Mouse (Mus musculus) small intestine, adult 2 months (tissue): ENCODE measurements around the gene Ints11. TPM values are rescaled to one million over a fixed set of nuclear protein-coding genes. Genes with fewer than 3 reads are reported as not detected.

ENCODE experiments used
- H3K27ac ChIP-seq: fragments of 200-500 bp; 2 replicates; pipeline ENCODE4 v1.5.1; 2012; ENCODE audit warnings: low read depth, low read length, control low read depth, inconsistent platforms; ENCODE audit not compliant: insufficient read depth
- H3K27me3 ChIP-seq: fragments of 200-500 bp; 2 replicates; pipeline ENCODE4 v1.6.1; 2012; ENCODE audit warnings: mild to moderate bottlenecking, moderate library complexity, low read length, inconsistent platforms; ENCODE audit not compliant: control insufficient read depth, insufficient read depth
- H3K36me3 ChIP-seq: fragments of 200-500 bp; 2 replicates; pipeline ENCODE4 v1.6.1; 2012; ENCODE audit warnings: mild to moderate bottlenecking, low read length, control low read depth, inconsistent platforms; ENCODE audit not compliant: control insufficient read depth, insufficient read depth
- H3K4me1 ChIP-seq: fragments of 200-500 bp; 2 replicates; pipeline ENCODE4 v1.6.1; 2012; ENCODE audit warnings: low read length, inconsistent platforms, mixed read lengths; ENCODE audit not compliant: control insufficient read depth, insufficient read depth, insufficient read length
- H3K4me3 ChIP-seq: fragments of 200-500 bp; 2 replicates; pipeline ENCODE4 v1.5.1; 2012; ENCODE audit warnings: low read depth, mild to moderate bottlenecking, control low read depth, inconsistent platforms, low read length, moderate library complexity
- CTCF ChIP-seq: fragments of 200-500 bp; IDR thresholded peaks from 2 replicates; pipeline ENCODE4 v1.5.1; 2012; ENCODE audit warnings: low read depth, mild to moderate bottlenecking, control low read depth, inconsistent platforms, low read length, moderate library complexity, mixed read lengths; ENCODE audit not compliant: insufficient replicate concordance, insufficient read length; ENCODE audit errors: extremely low read depth
- POLR2A ChIP-seq: fragments of 200-500 bp; IDR thresholded peaks from 2 replicates; pipeline ENCODE4 v1.6.1; 2012; ENCODE audit warnings: low read depth, mild to moderate bottlenecking, control low read depth, inconsistent platforms, low read length, moderate library complexity
- WGBS: fragments of 180-500 bp; shearing (Covaris S2); methylation state at CpG from one replicate; pipeline ENCODE4 v1.1.7; 2018; 5-methylcytosine and 5-hydroxymethylcytosine counted together
- polyA plus RNA-seq: library from polyadenylated mRNA; depleted of rRNA; stranded (reverse); fragments of >200 nt; gene quantifications from 2 replicates; pipeline ENCODE4 v1.2.3, GENCODE M21; 2012

Gene Ints11
- polyA plus RNA-seq, 1 experiment, result 26.0 TPM

DNA sequence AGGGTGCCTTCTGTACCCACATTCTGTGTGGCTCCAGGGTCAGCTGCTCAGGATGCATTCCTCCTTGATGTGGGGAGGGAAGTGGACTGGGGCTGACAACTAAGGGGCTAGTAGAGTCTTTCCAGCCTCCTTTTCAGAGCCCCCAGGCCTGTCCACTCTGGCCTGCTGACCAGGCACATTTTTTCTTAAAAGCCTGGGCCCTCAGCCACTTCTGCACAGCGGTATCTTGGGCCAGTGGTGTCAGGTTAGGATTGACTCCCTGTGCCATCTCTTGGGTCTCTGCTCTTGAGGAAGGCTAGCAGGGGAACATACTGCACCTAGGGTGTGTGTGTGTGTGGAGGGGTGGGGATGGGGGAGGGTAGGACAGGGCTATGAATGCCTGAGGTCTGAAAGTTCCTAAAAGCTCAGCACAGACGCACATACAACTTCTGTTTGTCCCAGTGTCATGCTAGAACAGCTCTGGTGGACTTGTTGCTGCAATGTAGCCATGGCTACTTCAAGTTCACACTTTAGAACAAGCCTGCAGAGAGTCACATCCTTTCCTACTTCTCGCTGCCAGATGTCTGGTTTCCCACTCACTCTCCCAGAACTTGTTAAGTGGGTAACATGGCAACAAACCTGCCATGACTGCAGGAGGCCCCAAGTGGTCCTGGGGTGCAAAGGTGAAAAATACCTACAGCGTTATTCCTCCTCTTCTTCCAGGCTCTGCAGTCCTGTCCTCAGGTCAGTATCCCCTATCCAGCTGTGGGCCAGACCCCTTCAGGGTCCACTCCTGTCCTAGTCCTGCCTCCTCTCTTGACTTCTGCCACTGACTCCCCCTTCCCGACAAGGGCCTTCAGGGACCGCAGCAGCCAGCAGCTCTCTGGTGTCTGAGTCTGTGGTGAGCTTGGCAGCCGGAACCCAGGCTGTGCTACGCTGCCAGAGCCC, 29.0 kb upstream of the Ints11 start:
- no peak for TF ChIP-seq CTCF
- TF ChIP-seq POLR2A, result no peak
- Histone ChIP-seq H3K4me1 (peaks cover 14% of the 10 kb centered on the region), H3K27me3 (no peaks in the 10 kb centered on the region), H3K27ac (peak overlapping the region; percentile 70), H3K4me3 (peak overlapping the region; percentile 76), H3K36me3 (no peaks in the 10 kb centered on the region)
- 19% methylated on average over 8 of the region's 8 CpGs for WGBS

GRCm38 (mm10) chr4:155841003-155841454, 28.3 kb upstream of the Ints11 start:
- peak overlapping the region; percentile 76 for H3K4me3 ChIP-seq
- TF ChIP-seq CTCF (peak; percentile 46; the same call in 1 of the 2 replicates), POLR2A (no peak; the same call in 1 of the 2 replicates)
- under 1% methylated on average over 32 of the region's 32 CpGs for WGBS
- H3K27ac ChIP-seq, result peak overlapping the region; percentile 70
- H3K36me3 ChIP-seq, result no peaks in the 10 kb centered on the region
- no peaks in the 10 kb centered on the region for H3K27me3 ChIP-seq
- peaks cover 14% of the 10 kb centered on the region for H3K4me1 ChIP-seq

DNA sequence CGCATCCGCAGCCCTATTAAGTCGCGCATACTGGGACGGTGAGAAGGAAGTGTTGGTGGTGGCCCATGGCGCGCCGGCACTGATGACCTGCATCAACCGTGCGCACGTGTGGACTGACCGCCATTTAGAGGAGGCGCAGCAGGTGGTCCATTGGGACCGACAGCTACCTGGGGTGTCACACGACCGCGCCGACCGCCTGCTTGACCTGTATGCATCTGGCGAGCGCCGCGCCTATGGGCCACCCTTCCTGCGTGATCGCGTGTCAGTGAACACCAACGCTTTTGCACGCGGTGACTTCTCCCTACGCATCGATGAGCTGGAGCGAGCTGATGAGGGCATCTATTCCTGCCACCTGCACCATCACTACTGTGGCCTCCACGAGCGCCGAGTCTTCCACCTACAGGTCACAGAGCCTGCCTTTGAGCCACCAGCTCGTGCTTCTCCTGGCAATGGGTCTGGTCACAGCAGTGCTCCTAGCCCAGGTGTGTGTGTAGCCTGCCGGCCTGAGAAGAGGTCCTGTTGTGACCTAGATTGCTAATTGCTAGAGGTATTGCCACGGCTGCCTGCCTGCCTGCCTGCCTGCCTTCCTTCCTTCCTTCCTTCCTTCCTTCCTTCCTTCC, 27.6 kb upstream of the Ints11 start:
- H3K27me3 ChIP-seq, result no peaks in the 10 kb centered on the region
- peak overlapping the region; percentile 76 for H3K4me3 ChIP-seq
- TF ChIP-seq CTCF (no peak), POLR2A (no peak)
- WGBS, result 41% methylated on average over 38 of the region's 38 CpGs
- no peaks in the 10 kb centered on the region for H3K36me3 ChIP-seq
- H3K27ac ChIP-seq, result no peak overlapping the region
- peaks cover 14% of the 10 kb centered on the region for H3K4me1 ChIP-seq

GRCm38 (mm10) chr4:155843231-155843630, 26.1 kb upstream of the Ints11 start:
- no peak overlapping the region for H3K27ac ChIP-seq
- H3K4me1 ChIP-seq, result peaks cover 14% of the 10 kb centered on the region
- no peaks in the 10 kb centered on the region for H3K36me3 ChIP-seq
- H3K4me3 ChIP-seq, result no peak overlapping the region
- WGBS, result 35% methylated on average over 5 of the region's 5 CpGs
- TF ChIP-seq POLR2A, result no peak
- no peak for TF ChIP-seq CTCF
- H3K27me3 ChIP-seq, result no peaks in the 10 kb centered on the region

GRCm38 (mm10) chr4:155846871-155847578, 22.3 kb upstream of the Ints11 start, which contains the start of gene Dvl1:
TSS of gene Dvl1 (plus strand) at chr4:155847402.
- TF ChIP-seq CTCF (0 out of 2 replicates have a peak, but pooled peaks have one; percentile 28), POLR2A (no peak)
- Histone ChIP-seq H3K4me1 (peaks cover 25% of the 10 kb centered on the region), H3K4me3 (peak within 1 kb of the TSS; percentile 91), H3K27ac (peak within 1 kb of the TSS; percentile 64), H3K27me3 (no peaks in the 10 kb centered on the region), H3K36me3 (no peaks in the 10 kb centered on the region)
- 3% methylated on average over 55 of the region's 65 CpGs for WGBS

GRCm38 (mm10) chr4:155847591-155848352, 21.6 kb upstream of the Ints11 start:
- peaks cover 27% of the 10 kb centered on the region for H3K4me1 ChIP-seq
- no peaks in the 10 kb centered on the region for H3K27me3 ChIP-seq
- 1% methylated on average over 68 of the region's 69 CpGs for WGBS
- TF ChIP-seq POLR2A (no peak), CTCF (no peak)
- H3K4me3 ChIP-seq, result peak overlapping the region; percentile 91
- no peaks in the 10 kb centered on the region for H3K36me3 ChIP-seq
- H3K27ac ChIP-seq, result peak overlapping the region; percentile 64
